Mouse (Mus musculus) bone marrow macrophage, adult 2 months (primary cell): ENCODE data around the gene Zfp64.

Experiments used
- CTCF ChIP-seq: IDR thresholded peaks from 2 replicates; pipeline ENCODE4 v1.5.1; 2012; ENCODE audit warnings: low read depth, mild to moderate bottlenecking, low read length, moderate library complexity
- POLR2A ChIP-seq: IDR thresholded peaks from 2 replicates; pipeline ENCODE4 v1.6.1; 2012; ENCODE audit warnings: mild to moderate bottlenecking, low read depth, low read length, borderline replicate concordance

- TF ChIP-seq CTCF = no peak
- no peak for TF ChIP-seq POLR2A
Measured at GRCm38 (mm10) chr2:168851545-168851944, 103.8 kb downstream of the Zfp64 start.
